Mouse (Mus musculus) MEL (cell line): Measurements from ENCODE around the gene Grip1.

Source experiments
- CTCF ChIP-seq, 3 experiments: IDR thresholded peaks in 2 of 3; conservative IDR thresholded peaks in 1 of 3; 2 replicates each; pipeline ENCODE4 v1.5.1; 2011 to 2012; ENCODE audit warnings: low read length in 3 of 3, low read depth in 2 of 3, mild to moderate bottlenecking in 2 of 3, improper control_type of control experiment in 1 of 3, inconsistent platforms in 1 of 3, mixed read lengths in 1 of 3, moderate library complexity in 1 of 3; ENCODE audit not compliant: control insufficient read depth in 1 of 3, insufficient read depth in 1 of 3, poor library complexity in 1 of 3, severe bottlenecking in 1 of 3
- GATA1 ChIP-seq: IDR thresholded peaks from 2 replicates; pipeline ENCODE4 v1.6.1; 2011; ENCODE audit warnings: low read depth, low read length, improper control_type of control experiment
- HCFC1 ChIP-seq: IDR thresholded peaks from 2 replicates; pipeline ENCODE4 v1.6.1; 2012; ENCODE audit warnings: low read depth, mild to moderate bottlenecking, inconsistent platforms, low read length, improper control_type of control experiment, moderate library complexity
- MAX ChIP-seq: IDR thresholded peaks from 2 replicates; pipeline ENCODE4 v1.6.1; 2011; ENCODE audit warnings: low read length, improper control_type of control experiment
- MYC ChIP-seq: IDR thresholded peaks from 2 replicates; pipeline ENCODE4 v1.6.1; 2011; ENCODE audit warnings: low read depth, mild to moderate bottlenecking, low read length, improper control_type of control experiment, moderate library complexity
- POLR2A ChIP-seq, 2 experiments: IDR thresholded peaks; 2 replicates each; pipeline ENCODE4 v1.6.1; 2011 to 2012; ENCODE audit warnings: low read length in 2 of 2, mild to moderate bottlenecking in 2 of 2, control low read depth in 1 of 2, improper control_type of control experiment in 1 of 2, low read depth in 1 of 2, moderate library complexity in 1 of 2; ENCODE audit not compliant: control insufficient read depth in 1 of 2, insufficient read depth in 1 of 2, poor library complexity in 1 of 2
- SIN3A ChIP-seq: IDR thresholded peaks from 2 replicates; pipeline ENCODE4 v1.6.1; 2012; ENCODE audit warnings: low read length, improper control_type of control experiment, inconsistent platforms
- TAL1 ChIP-seq: IDR thresholded peaks from 2 replicates; pipeline ENCODE4 v1.6.1; 2012; ENCODE audit warnings: mild to moderate bottlenecking, inconsistent platforms, low read length, moderate library complexity, mixed read lengths
- TBP ChIP-seq: IDR thresholded peaks from 2 replicates; pipeline ENCODE4 v1.8.0; 2011; ENCODE audit warnings: low read depth, low read length, improper control_type of control experiment
- USF1 ChIP-seq: IDR thresholded peaks from 2 replicates; pipeline ENCODE4 v1.6.1; 2014; ENCODE audit warnings: low read depth, mild to moderate bottlenecking, inconsistent platforms, low read length, improper control_type of control experiment, moderate library complexity
- ZNF384 ChIP-seq: IDR thresholded peaks from 2 replicates; pipeline ENCODE4 v1.6.1; 2012; ENCODE audit warnings: low read depth, mild to moderate bottlenecking, inconsistent platforms, low read length, improper control_type of control experiment

- TF ChIP-seq TAL1 (no peak), SIN3A (no peak), MYC (no peak), GATA1 (no peak), TBP (no peak), CTCF (IDR thresholded peaks at IDR 0.05 in 2 of 3, conservative IDR thresholded peaks at IDR 0.05 in 1 of 3; ENCODE audit: control insufficient read depth in 1 of 3, insufficient read depth in 1 of 3, low read depth in 2 of 3, low read length in 3 of 3, poor library complexity in 1 of 3, severe bottlenecking in 1 of 3) (no peak), ZNF384 (no peak), MAX (no peak), POLR2A (IDR thresholded peaks at IDR 0.05; ENCODE audit: control insufficient read depth in 1 of 2, insufficient read depth in 1 of 2, low read depth in 1 of 2, low read length in 2 of 2, poor library complexity in 1 of 2) (no peak), HCFC1 (no peak), USF1 (no peak)
Observed at GRCm38 (mm10) chr10:119818381-119818780, 364.8 kb downstream of the Grip1 start.
